Mouse (Mus musculus): ENCODE results near the gene Taar5. TPM values are rescaled to one million over a fixed set of nuclear protein-coding genes. Genes with fewer than 3 reads are reported as not detected.

Gene Taar5
- polyA plus RNA-seq, 1 experiment from 2014 or later = not detected

GRCm38 (mm10) chr10:23959071-23959470 lies 11.4 kb upstream of the Taar5 start:
- no peak overlapping the region for H3K4me3 ChIP-seq (ENCODE audit: low read depth, low read length)
- H3K27ac ChIP-seq (ENCODE audit: low read depth) = no peak overlapping the region
- H3K36me3 ChIP-seq (ENCODE audit: control insufficient read depth, insufficient read depth, low read length) = no peaks in the 10 kb centered on the region
- DNase-seq (ENCODE audit: low spot score) = no peak
- H3K27me3 ChIP-seq (replicated peaks; ENCODE audit: control insufficient read depth, insufficient read depth, low read length) = no peaks in the 10 kb centered on the region
- ATAC-seq (replicated peaks; ENCODE audit: low FRiP score, low TSS enrichment, low read depth) = no peak
- WGBS = 48% methylated on average over 3 of the region's 3 CpGs
- no peak overlapping the region for H3K4me2 ChIP-seq (ENCODE audit: low read length)
- no peaks in the 10 kb centered on the region for H3K4me1 ChIP-seq (replicated peaks; ENCODE audit: control insufficient read depth, insufficient read depth, low read length)
- H3K9ac ChIP-seq (ENCODE audit: low read length) = no peak overlapping the region
- H3K9me3 ChIP-seq (ENCODE audit: control insufficient read depth, low read length) = no peaks in the 10 kb centered on the region

GRCm38 (mm10) chr10:23960444-23960915 lies 10.0 kb upstream of the Taar5 start, which contains the start of gene Taar4:
Gene Taar4, plus strand, starts transcription at chr10:23960494.
- no peaks in the 10 kb centered on the region for H3K4me1 ChIP-seq (replicated peaks; ENCODE audit: control insufficient read depth, insufficient read depth, low read length)
- H3K9ac ChIP-seq (ENCODE audit: low read length) = no peak within 1 kb of the TSS
- H3K9me3 ChIP-seq (ENCODE audit: control insufficient read depth, low read length) = no peaks in the 10 kb centered on the region
- H3K27ac ChIP-seq (ENCODE audit: low read depth) = no peak within 1 kb of the TSS
- H3K4me3 ChIP-seq (ENCODE audit: low read depth, low read length) = no peak within 1 kb of the TSS
- no peak within 1 kb of the TSS for H3K4me2 ChIP-seq (ENCODE audit: low read length)
- DNase-seq (ENCODE audit: low spot score) = no peak
- no peaks in the 10 kb centered on the region for H3K27me3 ChIP-seq (replicated peaks; ENCODE audit: control insufficient read depth, insufficient read depth, low read length)
- WGBS = 96% methylated on average over 13 of the region's 13 CpGs
- no peak for ATAC-seq (replicated peaks; ENCODE audit: low FRiP score, low TSS enrichment, low read depth)
- H3K36me3 ChIP-seq (ENCODE audit: control insufficient read depth, insufficient read depth, low read length) = no peaks in the 10 kb centered on the region

GRCm38 (mm10) chr10:23963444-23963843 lies 7.1 kb upstream of the Taar5 start:
- DNase-seq (ENCODE audit: low spot score) (no peak), ATAC-seq (replicated peaks; ENCODE audit: low FRiP score, low TSS enrichment, low read depth) (no peak)
- Histone ChIP-seq H3K4me1 (replicated peaks; ENCODE audit: control insufficient read depth, insufficient read depth, low read length) (no peaks in the 10 kb centered on the region), H3K9ac (ENCODE audit: low read length) (no peak overlapping the region), H3K27me3 (replicated peaks; ENCODE audit: control insufficient read depth, insufficient read depth, low read length) (no peaks in the 10 kb centered on the region), H3K27ac (ENCODE audit: low read depth) (no peak overlapping the region), H3K36me3 (ENCODE audit: control insufficient read depth, insufficient read depth, low read length) (no peaks in the 10 kb centered on the region), H3K4me2 (ENCODE audit: low read length) (no peak overlapping the region), H3K9me3 (ENCODE audit: control insufficient read depth, low read length) (no peaks in the 10 kb centered on the region), H3K4me3 (ENCODE audit: low read depth, low read length) (no peak overlapping the region)
- WGBS = 51% methylated on average over 3 of the region's 3 CpGs

- no peaks in the 10 kb centered on the region for H3K36me3 ChIP-seq (ENCODE audit: control insufficient read depth, insufficient read depth, low read length)
Measured at GRCm38 (mm10) chr10:23964921-23965610, 5.4 kb upstream of the Taar5 start.

GRCm38 (mm10) chr10:23971256-23971655 lies 750 bp downstream of the Taar5 start:
- ATAC-seq (replicated peaks; ENCODE audit: low FRiP score, low TSS enrichment, low read depth) = no peak
- no peaks in the 10 kb centered on the region for H3K36me3 ChIP-seq (ENCODE audit: control insufficient read depth, insufficient read depth, low read length)
- H3K4me3 ChIP-seq (ENCODE audit: low read depth, low read length) = no peak overlapping the region
- H3K9ac ChIP-seq (ENCODE audit: low read length) = no peak overlapping the region
- no peaks in the 10 kb centered on the region for H3K9me3 ChIP-seq (ENCODE audit: control insufficient read depth, low read length)
- 83% methylated on average over 5 of the region's 5 CpGs for WGBS
- no peak for DNase-seq (ENCODE audit: low spot score)
- no peak overlapping the region for H3K4me2 ChIP-seq (ENCODE audit: low read length)
- no peak overlapping the region for H3K27ac ChIP-seq (ENCODE audit: low read depth)
- no peaks in the 10 kb centered on the region for H3K27me3 ChIP-seq (replicated peaks; ENCODE audit: control insufficient read depth, insufficient read depth, low read length)
- H3K4me1 ChIP-seq (replicated peaks; ENCODE audit: control insufficient read depth, insufficient read depth, low read length) = no peaks in the 10 kb centered on the region

More at GRCm38 (mm10) chr10:23964921-23965610, 5.4 kb upstream of the Taar5 start:
- Histone ChIP-seq H3K4me3 (ENCODE audit: low read depth, low read length) (no peak overlapping the region), H3K27me3 (replicated peaks; ENCODE audit: control insufficient read depth, insufficient read depth, low read length) (no peaks in the 10 kb centered on the region), H3K4me2 (ENCODE audit: low read length) (no peak overlapping the region), H3K27ac (ENCODE audit: low read depth) (no peak overlapping the region), H3K4me1 (replicated peaks; ENCODE audit: control insufficient read depth, insufficient read depth, low read length) (no peaks in the 10 kb centered on the region), H3K9ac (ENCODE audit: low read length) (no peak overlapping the region), H3K9me3 (ENCODE audit: control insufficient read depth, low read length) (no peaks in the 10 kb centered on the region)
- 79% methylated on average over 6 of the region's 6 CpGs for WGBS
- no peak for ATAC-seq (replicated peaks; ENCODE audit: low FRiP score, low TSS enrichment, low read depth)
- no peak for DNase-seq (ENCODE audit: low spot score)

- no peaks in the 10 kb centered on the region for H3K36me3 ChIP-seq (ENCODE audit: control insufficient read depth, insufficient read depth, low read length)
- no peak for ATAC-seq (replicated peaks; ENCODE audit: low FRiP score, low TSS enrichment, low read depth)
- H3K4me1 ChIP-seq (replicated peaks; ENCODE audit: control insufficient read depth, insufficient read depth, low read length) = no peaks in the 10 kb centered on the region
- no peaks in the 10 kb centered on the region for H3K9me3 ChIP-seq (ENCODE audit: control insufficient read depth, low read length)
- H3K9ac ChIP-seq (ENCODE audit: low read length) = no peak overlapping the region
- no peak overlapping the region for H3K4me3 ChIP-seq (ENCODE audit: low read depth, low read length)
- no peak overlapping the region for H3K4me2 ChIP-seq (ENCODE audit: low read length)
- no peak overlapping the region for H3K27ac ChIP-seq (ENCODE audit: low read depth)
- 68% methylated on average over 4 of the region's 4 CpGs for WGBS
- H3K27me3 ChIP-seq (replicated peaks; ENCODE audit: control insufficient read depth, insufficient read depth, low read length) = no peaks in the 10 kb centered on the region
- no peak for DNase-seq (ENCODE audit: low spot score)
Measured at GRCm38 (mm10) chr10:23977958-23978357, 7.5 kb downstream of the Taar5 start.

- no peak overlapping the region for H3K4me3 ChIP-seq (ENCODE audit: low read depth, low read length)
- no peaks in the 10 kb centered on the region for H3K4me1 ChIP-seq (replicated peaks; ENCODE audit: control insufficient read depth, insufficient read depth, low read length)
- ATAC-seq (replicated peaks; ENCODE audit: low FRiP score, low TSS enrichment, low read depth) = peak; percentile 50; the same call in 1 of the 2 replicates
- peak; percentile 71 for DNase-seq (ENCODE audit: low spot score)
- 45% methylated on average over 16 of the region's 16 CpGs for WGBS
- no peak overlapping the region for H3K9ac ChIP-seq (ENCODE audit: low read length)
- H3K36me3 ChIP-seq (ENCODE audit: control insufficient read depth, insufficient read depth, low read length) = no peaks in the 10 kb centered on the region
- no peak overlapping the region for H3K4me2 ChIP-seq (ENCODE audit: low read length)
- H3K9me3 ChIP-seq (ENCODE audit: control insufficient read depth, low read length) = no peaks in the 10 kb centered on the region
- no peaks in the 10 kb centered on the region for H3K27me3 ChIP-seq (replicated peaks; ENCODE audit: control insufficient read depth, insufficient read depth, low read length)
- H3K27ac ChIP-seq (ENCODE audit: low read depth) = no peak overlapping the region
Measured at GRCm38 (mm10) chr10:23978901-23979705, 8.6 kb downstream of the Taar5 start.

GRCm38 (mm10) chr10:23985546-23985945 lies 15.0 kb downstream of the Taar5 start, which contains the start of gene Taar6:
Gene Taar6, minus strand, starts transcription at chr10:23985646.
- ATAC-seq (replicated peaks; ENCODE audit: low FRiP score, low TSS enrichment, low read depth) (no peak), DNase-seq (ENCODE audit: low spot score) (no peak)
- H3K36me3 ChIP-seq (ENCODE audit: control insufficient read depth, insufficient read depth, low read length) = no peaks in the 10 kb centered on the region
- H3K4me1 ChIP-seq (replicated peaks; ENCODE audit: control insufficient read depth, insufficient read depth, low read length) = no peaks in the 10 kb centered on the region
- WGBS = 69% methylated on average over 8 of the region's 8 CpGs
- no peak within 1 kb of the TSS for H3K27ac ChIP-seq (ENCODE audit: low read depth)
- no peak within 1 kb of the TSS for H3K4me3 ChIP-seq (ENCODE audit: low read depth, low read length)
- H3K4me2 ChIP-seq (ENCODE audit: low read length) = no peak within 1 kb of the TSS
- H3K27me3 ChIP-seq (replicated peaks; ENCODE audit: control insufficient read depth, insufficient read depth, low read length) = no peaks in the 10 kb centered on the region
- H3K9ac ChIP-seq (ENCODE audit: low read length) = no peak within 1 kb of the TSS
- no peaks in the 10 kb centered on the region for H3K9me3 ChIP-seq (ENCODE audit: control insufficient read depth, low read length)
